Comparison of ENCODE assay signal across 8 mouse cellular contexts in genomic region chr1:34462766-34463165, GRCm38 (mm10). TPM values are rescaled to one million over a fixed set of nuclear protein-coding genes. Genes with fewer than 3 reads are reported as not detected.
DNase-seq lines count a peak whose midpoint lies in the region.
"Had no signal": no experiment of that assay in that cellular context is flagged by ENCODE, and none has a peak within 500 bp of the region (broad histone marks: within the 10 kb centered on the region; RNA-seq: fewer than 3 reads in every experiment).

No protein-coding gene starts in this region.

- DNase-seq in right cerebral cortex, adult 18-20 months: peak; percentile 35
- DNase-seq in right cerebral cortex, postnatal 36 days (ENCODE audit: low spot score in 2 of 2): no peak
- peak; percentile 54 for DNase-seq in adrenal gland, adult 2 months
- DNase-seq in embryo, embryonic 11.5 days (ENCODE audit: low read depth, low spot score): peak; percentile 46
- DNase-seq in induced T-regulatory cell, adult 2 months (ENCODE audit: low read depth): peak; percentile 94
- DNase-seq in lung, adult 18-20 months: peak; percentile 69 to 73
- peak; percentile 40 to 54 for DNase-seq in right cerebral cortex, adult 2 months (ENCODE audit: low spot score in 2 of 2)

RNA-seq across cellular contexts. Expression of gene Ptpn18, which starts 3.2 kb away (rescaled TPM):
- total RNA-seq in adrenal gland, adult 2 months (2021): 1 to 10 TPM; 2.8 to 3.3 TPM
- 71.5 and 109 TPM in 2 replicates for polyA plus RNA-seq in adrenal gland, adult 2 months (2012; rRNA removed)

RNA-seq across cellular contexts. Expression of gene Imp4, which starts 23.1 kb away (rescaled TPM):
- total RNA-seq in adrenal gland, adult 2 months (2021): 10 to 100 TPM; 60.7 to 76.7 TPM
- polyA plus RNA-seq in adrenal gland, adult 2 months (2012; rRNA removed): 36.1 and 38.1 TPM in 2 replicates

RNA-seq across cellular contexts. Expression of gene Ccdc115, which starts 23.3 kb away (rescaled TPM):
- total RNA-seq in adrenal gland, adult 2 months (2021): 10 to 100 TPM; 13.5 to 16.6 TPM
- polyA plus RNA-seq in adrenal gland, adult 2 months (2012; rRNA removed): 14.0 and 16.6 TPM in 2 replicates

RNA-seq across cellular contexts. Expression of gene Prss39, which starts 35.4 kb away (rescaled TPM):
- not detected for total RNA-seq in adrenal gland, adult 2 months (2021)
- polyA plus RNA-seq in adrenal gland, adult 2 months (2012; rRNA removed): not detected in 2 replicates
- polyA plus RNA-seq: heart, embryonic 14.5 days had no signal

Comparison
In these comparisons a context has a peak if more than half of its experiments do, and no peak if none do; other contexts are left out.
1. DNase-seq: peak in right cerebral cortex, adult 18-20 months (single experiment), adrenal gland, adult 2 months (single experiment), embryo, embryonic 11.5 days (single experiment), induced T-regulatory cell, adult 2 months (single experiment), lung, adult 18-20 months (2 of 2) and right cerebral cortex, adult 2 months (2 of 2); none in right cerebral cortex, postnatal 36 days (0 of 2).